Mouse (Mus musculus): ENCODE measurements around the gene Bbs9. TPM values are rescaled to one million over a fixed set of nuclear protein-coding genes. Genes with fewer than 3 reads are reported as not detected.

The Bbs9 gene
- total RNA-seq, 1 experiment from 2014 or later, result 27.1 TPM

GRCm38 (mm10) chr9:22672937-22673336, 197.4 kb downstream of the Bbs9 start:
- no peak for ATAC-seq (ENCODE audit: extremely low read depth, insufficient number of reproducible peaks, low FRiP score, poor library complexity, severe bottlenecking)

GRCm38 (mm10) chr9:22677132-22677829, 201.8 kb downstream of the Bbs9 start:
- ATAC-seq (ENCODE audit: extremely low read depth, insufficient number of reproducible peaks, low FRiP score, poor library complexity, severe bottlenecking), result no peak

- no peak for ATAC-seq (ENCODE audit: extremely low read depth, insufficient number of reproducible peaks, low FRiP score, poor library complexity, severe bottlenecking)
Measured at GRCm38 (mm10) chr9:22677997-22678396, 202.5 kb downstream of the Bbs9 start.

- ATAC-seq (ENCODE audit: extremely low read depth, insufficient number of reproducible peaks, low FRiP score, poor library complexity, severe bottlenecking), result no peak
Measured at GRCm38 (mm10) chr9:22678496-22678895, 203.0 kb downstream of the Bbs9 start.

GRCm38 (mm10) chr9:22679485-22679884, 204.0 kb downstream of the Bbs9 start:
- no peak for ATAC-seq (ENCODE audit: extremely low read depth, insufficient number of reproducible peaks, low FRiP score, poor library complexity, severe bottlenecking)

- no peak for ATAC-seq (ENCODE audit: extremely low read depth, insufficient number of reproducible peaks, low FRiP score, poor library complexity, severe bottlenecking)
Measured at GRCm38 (mm10) chr9:22680031-22680430, 204.5 kb downstream of the Bbs9 start.

- ATAC-seq (ENCODE audit: extremely low read depth, insufficient number of reproducible peaks, low FRiP score, poor library complexity, severe bottlenecking), result no peak
Measured at GRCm38 (mm10) chr9:22680484-22680883, 205.0 kb downstream of the Bbs9 start.

- no peak for ATAC-seq (ENCODE audit: extremely low read depth, insufficient number of reproducible peaks, low FRiP score, poor library complexity, severe bottlenecking)
Measured at GRCm38 (mm10) chr9:22683786-22684185, 208.3 kb downstream of the Bbs9 start.

- no peak for ATAC-seq (ENCODE audit: extremely low read depth, insufficient number of reproducible peaks, low FRiP score, poor library complexity, severe bottlenecking)
Measured at GRCm38 (mm10) chr9:22686765-22687472, 211.4 kb downstream of the Bbs9 start.

- no peak for ATAC-seq (ENCODE audit: extremely low read depth, insufficient number of reproducible peaks, low FRiP score, poor library complexity, severe bottlenecking)
Measured at GRCm38 (mm10) chr9:22690234-22690633, 214.7 kb downstream of the Bbs9 start.

- no peak for ATAC-seq (ENCODE audit: extremely low read depth, insufficient number of reproducible peaks, low FRiP score, poor library complexity, severe bottlenecking)
Measured at GRCm38 (mm10) chr9:22695392-22695791, 219.9 kb downstream of the Bbs9 start.

GRCm38 (mm10) chr9:22696809-22697374, 221.4 kb downstream of the Bbs9 start:
- no peak for ATAC-seq (ENCODE audit: extremely low read depth, insufficient number of reproducible peaks, low FRiP score, poor library complexity, severe bottlenecking)

GRCm38 (mm10) chr9:22697811-22698210, 222.3 kb downstream of the Bbs9 start:
- no peak for ATAC-seq (ENCODE audit: extremely low read depth, insufficient number of reproducible peaks, low FRiP score, poor library complexity, severe bottlenecking)

GRCm38 (mm10) chr9:22698501-22698900, 223.0 kb downstream of the Bbs9 start:
- ATAC-seq (ENCODE audit: extremely low read depth, insufficient number of reproducible peaks, low FRiP score, poor library complexity, severe bottlenecking), result no peak

GRCm38 (mm10) chr9:22702065-22702611, 226.6 kb downstream of the Bbs9 start:
- ATAC-seq (ENCODE audit: extremely low read depth, insufficient number of reproducible peaks, low FRiP score, poor library complexity, severe bottlenecking), result no peak

GRCm38 (mm10) chr9:22702812-22703367, 227.4 kb downstream of the Bbs9 start:
- ATAC-seq (ENCODE audit: extremely low read depth, insufficient number of reproducible peaks, low FRiP score, poor library complexity, severe bottlenecking), result no peak

- ATAC-seq (ENCODE audit: extremely low read depth, insufficient number of reproducible peaks, low FRiP score, poor library complexity, severe bottlenecking), result no peak
Measured at GRCm38 (mm10) chr9:22703541-22703940, 228.0 kb downstream of the Bbs9 start.

GRCm38 (mm10) chr9:22707166-22707913, 231.8 kb downstream of the Bbs9 start:
- ATAC-seq (ENCODE audit: extremely low read depth, insufficient number of reproducible peaks, low FRiP score, poor library complexity, severe bottlenecking), result no peak

Data from neutrophil, adult 5-6 weeks (primary cell).